Mouse (Mus musculus) heart, postnatal 4 days (tissue): Measurements from ENCODE around the gene Fndc8. TPM values are rescaled to one million over a fixed set of nuclear protein-coding genes. Genes with fewer than 3 reads are reported as not detected.
A peak's percentile ranks its signal among the peaks of the same experiment; 100 is the strongest.

ENCODE experiments used
- DNase-seq: peaks from one replicate; pipeline ENCODE4 v3.0.0; 2021
- total RNA-seq, 2 experiments: library from RNA; stranded (reverse); gene quantifications; 2 replicates each; pipeline ENCODE4 v1.2.3; 2021

Fndc8 gene
- under 1 TPM; 0.12 to 0.16 TPM for total RNA-seq

- DNase-seq, result no peak
These were observed at the start of gene Fndc8 for GRCm38 (mm10) chr11:82891936-82892335. Gene Fndc8, plus strand, starts transcription at chr11:82892124.

GRCm38 (mm10) chr11:82844771-82845414 lies 47.0 kb upstream of the Fndc8 start:
- DNase-seq, result no peak

GRCm38 (mm10) chr11:82845415-82846078 lies 46.4 kb upstream of the Fndc8 start:
- DNase-seq, result peak; percentile 69

GRCm38 (mm10) chr11:82846079-82846436 lies 45.9 kb upstream of the Fndc8 start:
- no peak for DNase-seq

- DNase-seq, result no peak
These were observed 45.0 kb upstream of the Fndc8 start for GRCm38 (mm10) chr11:82846938-82847337.

GRCm38 (mm10) chr11:82847571-82848000 lies 44.3 kb upstream of the Fndc8 start:
- DNase-seq, result no peak

GRCm38 (mm10) chr11:82850259-82850658 lies 41.7 kb upstream of the Fndc8 start:
- no peak for DNase-seq

- no peak for DNase-seq
These were observed 39.8 kb upstream of the Fndc8 start for GRCm38 (mm10) chr11:82852115-82852514.

GRCm38 (mm10) chr11:82852540-82852939 lies 39.4 kb upstream of the Fndc8 start:
- DNase-seq, result no peak

- DNase-seq, result no peak
These were observed 39.0 kb upstream of the Fndc8 start for GRCm38 (mm10) chr11:82852958-82853357.

GRCm38 (mm10) chr11:82854111-82854510 lies 37.8 kb upstream of the Fndc8 start:
- no peak for DNase-seq

- DNase-seq, result no peak
These were observed 36.5 kb upstream of the Fndc8 start for GRCm38 (mm10) chr11:82855327-82855973.

- DNase-seq, result no peak
These were observed 35.9 kb upstream of the Fndc8 start for GRCm38 (mm10) chr11:82856032-82856431.

GRCm38 (mm10) chr11:82857307-82857848 lies 34.5 kb upstream of the Fndc8 start:
- no peak for DNase-seq

GRCm38 (mm10) chr11:82860759-82861158 lies 31.2 kb upstream of the Fndc8 start:
- no peak for DNase-seq

- no peak for DNase-seq
These were observed 30.4 kb upstream of the Fndc8 start for GRCm38 (mm10) chr11:82861558-82861957.

GRCm38 (mm10) chr11:82862638-82863037 lies 29.3 kb upstream of the Fndc8 start:
- no peak for DNase-seq

GRCm38 (mm10) chr11:82863059-82863458 lies 28.9 kb upstream of the Fndc8 start:
- no peak for DNase-seq

- no peak for DNase-seq
These were observed 28.4 kb upstream of the Fndc8 start for GRCm38 (mm10) chr11:82863488-82863931.

- no peak for DNase-seq
These were observed 26.0 kb upstream of the Fndc8 start for GRCm38 (mm10) chr11:82865957-82866356.

GRCm38 (mm10) chr11:82866850-82867564 lies 24.9 kb upstream of the Fndc8 start:
- no peak for DNase-seq

GRCm38 (mm10) chr11:82867956-82868355 lies 24.0 kb upstream of the Fndc8 start:
- DNase-seq, result no peak
